Mouse (Mus musculus) lung, postnatal 36 days (tissue): ENCODE data around the gene Map2k3.
A peak's percentile ranks its signal among the peaks of the same experiment; 100 is the strongest.

Experiments
- DNase-seq: peaks from one replicate; pipeline ENCODE4 v3.0.0; 2022; ENCODE audit warnings: mixed read lengths

Gene Map2k3

DNA sequence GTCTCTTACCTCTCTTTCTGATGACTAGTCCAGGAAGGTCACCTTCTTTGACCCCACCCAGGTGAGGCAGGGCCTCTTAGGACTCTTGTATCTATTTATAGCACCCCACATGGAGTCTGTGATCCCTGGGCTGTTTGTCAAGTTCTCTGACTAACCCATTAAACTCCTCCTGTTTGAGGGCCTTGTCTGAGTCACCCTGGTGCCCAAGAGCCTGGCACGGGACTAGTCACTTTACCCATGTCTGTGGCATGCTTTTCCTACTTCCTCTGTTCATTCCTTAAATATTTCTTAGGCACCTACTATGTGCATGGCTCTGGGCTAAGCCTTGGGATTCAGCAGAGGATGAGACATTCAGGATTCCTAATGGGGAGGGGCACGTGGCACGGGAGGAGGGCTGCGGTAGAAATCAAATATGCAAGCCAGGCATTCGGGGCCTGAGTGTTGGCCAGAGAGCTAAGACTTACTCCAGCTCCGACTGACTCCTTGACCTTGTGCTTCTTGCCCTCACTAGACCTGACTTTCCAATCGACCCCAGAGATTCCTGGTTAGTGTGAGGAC is 1.0 kb upstream of the Map2k3 start:
- DNase-seq: peak; percentile 69

DNA sequence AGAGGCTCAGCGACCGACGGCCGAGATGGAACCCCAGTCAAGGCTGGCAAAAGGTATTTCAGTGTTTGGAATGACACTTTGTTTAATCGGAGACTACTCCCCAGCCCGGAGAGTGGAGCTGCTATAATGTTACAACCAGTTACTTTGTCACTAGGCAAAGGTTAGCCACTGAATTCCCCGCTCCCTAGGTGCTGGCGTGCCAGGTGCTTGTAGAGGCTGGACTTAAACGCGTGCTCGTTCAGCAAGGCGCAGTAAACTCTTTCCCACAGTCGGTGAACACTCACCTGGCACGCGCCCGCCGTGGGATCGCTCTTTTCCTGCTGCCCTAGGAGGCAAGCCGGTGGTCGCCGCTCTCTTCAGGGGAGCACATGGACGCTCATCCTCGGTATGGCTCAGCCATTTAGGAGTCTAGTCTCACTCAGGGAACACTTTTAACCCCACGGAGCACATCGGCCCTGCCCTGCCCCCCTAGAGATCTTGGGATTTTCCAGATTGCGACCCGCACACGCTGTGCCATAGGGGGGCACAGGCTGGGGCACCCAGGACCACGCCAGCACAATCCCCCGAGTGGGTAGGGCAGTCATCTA is 458 bp upstream of the Map2k3 start:
- DNase-seq: peak; percentile 21

DNA sequence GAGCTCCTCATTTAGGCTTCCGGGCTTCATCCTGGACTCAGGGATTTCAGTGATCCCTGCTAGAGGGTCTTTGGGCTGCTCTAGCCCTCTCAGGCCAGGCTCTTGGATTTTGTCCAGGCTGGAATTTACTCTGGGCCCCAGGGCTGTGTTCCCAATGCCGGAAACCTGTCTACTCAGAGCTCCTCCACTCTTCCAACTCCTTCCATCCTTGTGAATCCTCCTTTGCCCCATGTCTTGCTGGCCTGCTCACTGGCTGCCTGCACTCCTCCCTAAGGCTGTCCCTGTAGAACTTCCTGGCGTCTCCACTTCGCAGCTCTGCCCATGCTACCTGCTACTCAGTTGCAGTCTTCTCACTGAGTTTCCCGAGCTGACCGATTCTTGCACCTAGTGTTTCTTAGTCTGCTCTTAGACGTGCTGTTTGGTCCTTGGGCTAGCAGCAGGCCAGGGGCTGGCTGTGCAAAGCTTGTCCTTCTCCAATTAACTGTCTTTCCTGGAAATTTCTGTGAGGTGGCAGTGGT is 729 bp downstream of the Map2k3 start:
- DNase-seq: no peak

DNA sequence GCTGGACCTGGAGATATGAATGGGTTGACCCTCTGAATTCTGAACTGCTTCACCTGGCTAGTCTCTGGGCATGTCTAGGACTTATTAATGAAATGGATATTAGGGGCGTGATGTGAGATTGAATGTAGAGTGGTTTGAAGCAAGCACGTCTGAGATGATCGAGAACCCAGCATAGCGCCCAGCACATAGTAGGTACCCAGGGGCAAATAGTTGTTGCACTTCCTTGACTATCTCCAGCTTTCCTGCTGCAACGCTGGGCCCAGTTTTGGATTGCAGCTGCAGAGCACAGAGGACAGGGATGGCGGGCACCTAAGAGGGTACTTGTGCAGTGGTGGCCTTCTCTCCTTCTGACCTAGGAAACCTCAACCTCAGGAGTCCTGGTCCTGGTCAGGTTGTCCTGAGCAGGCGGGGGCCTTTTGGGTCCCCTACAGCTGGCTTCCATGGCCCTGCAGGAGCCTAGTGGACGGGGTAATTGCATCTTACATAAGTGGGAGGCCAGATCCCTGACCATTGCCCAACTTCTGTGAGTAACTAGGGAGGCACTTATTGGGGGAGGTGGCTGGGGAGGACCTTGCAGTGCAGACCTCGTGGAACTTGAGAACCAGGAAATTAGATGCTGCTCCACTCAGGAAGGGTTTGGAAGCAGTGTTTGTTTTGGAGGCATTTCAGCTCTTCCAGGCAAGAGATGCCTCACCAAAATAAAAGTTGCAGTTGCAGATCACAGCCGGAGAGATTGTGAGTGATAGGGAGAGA is 1.5 kb downstream of the Map2k3 start:
- DNase-seq: peak; percentile 90

DNA sequence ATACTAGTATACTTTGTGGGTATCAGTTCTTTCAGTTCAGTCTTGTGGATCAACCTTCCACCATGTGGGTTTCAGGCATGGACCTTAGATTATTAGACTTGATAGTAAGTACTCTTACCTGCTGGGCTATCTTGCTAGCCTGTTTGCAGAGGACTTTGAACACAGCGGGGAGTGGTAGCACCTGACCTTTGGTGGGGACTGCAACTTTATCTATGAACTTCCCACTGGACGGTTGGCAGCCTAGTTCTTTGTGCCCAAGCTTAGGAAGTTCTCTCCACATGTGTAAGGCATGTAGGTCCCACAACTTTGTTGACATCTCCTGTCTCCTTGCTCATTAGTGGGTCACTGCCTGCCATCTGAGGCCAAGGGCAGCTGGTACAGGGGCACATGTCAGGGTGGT is 3.0 kb downstream of the Map2k3 start:
- DNase-seq: no peak

DNA sequence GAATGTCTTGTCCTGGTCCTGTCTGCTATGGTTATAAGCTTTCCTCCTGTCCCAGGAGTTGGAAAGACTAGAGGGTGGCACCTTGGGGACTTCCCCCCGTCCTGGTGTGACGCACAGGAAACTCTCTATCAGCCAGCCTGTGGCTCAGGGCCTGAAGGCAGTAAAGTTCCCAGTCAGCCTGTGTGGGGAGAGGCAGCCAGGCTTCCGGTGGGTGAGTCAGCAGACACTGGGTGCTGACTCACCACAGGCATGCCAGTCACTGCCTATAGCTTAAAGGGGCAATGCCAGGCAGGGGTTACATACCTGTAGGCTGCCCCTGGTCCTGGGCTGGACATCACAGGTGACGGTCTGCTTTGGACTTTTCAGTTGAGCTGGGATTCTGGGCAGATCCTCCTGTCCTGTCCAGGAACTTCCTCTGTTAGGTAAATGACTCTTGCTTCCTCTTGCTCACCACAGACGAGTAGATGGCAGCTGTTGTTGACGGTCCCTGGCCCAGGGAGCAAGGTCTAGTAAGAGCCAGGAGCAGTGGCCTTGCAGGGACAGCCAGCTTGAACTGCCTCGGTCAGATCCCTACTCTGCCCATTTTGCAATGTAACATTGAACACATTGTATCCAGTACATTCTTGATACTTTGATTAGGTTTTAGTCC is 3.6 kb downstream of the Map2k3 start:
- peak; percentile 81 for DNase-seq

DNA sequence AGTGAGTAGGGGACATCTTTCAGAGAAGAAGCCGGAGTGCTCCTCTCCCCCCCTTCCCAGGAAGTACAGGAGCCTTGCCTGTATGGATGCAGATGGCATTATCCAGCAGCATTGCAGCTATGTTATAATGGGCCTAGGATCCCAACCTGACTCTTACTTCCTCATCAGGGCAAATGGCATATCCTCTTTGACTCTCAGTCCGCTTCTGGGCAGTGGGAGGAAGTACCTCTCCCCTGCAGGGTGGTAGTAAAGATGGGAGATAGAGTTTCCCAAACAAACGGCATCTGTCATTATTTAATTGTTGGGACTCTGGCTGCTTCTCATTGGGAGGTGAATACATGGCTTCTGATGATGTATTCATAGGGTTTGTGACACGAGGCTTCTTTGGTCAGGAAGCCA is 4.1 kb downstream of the Map2k3 start:
- no peak for DNase-seq

DNA sequence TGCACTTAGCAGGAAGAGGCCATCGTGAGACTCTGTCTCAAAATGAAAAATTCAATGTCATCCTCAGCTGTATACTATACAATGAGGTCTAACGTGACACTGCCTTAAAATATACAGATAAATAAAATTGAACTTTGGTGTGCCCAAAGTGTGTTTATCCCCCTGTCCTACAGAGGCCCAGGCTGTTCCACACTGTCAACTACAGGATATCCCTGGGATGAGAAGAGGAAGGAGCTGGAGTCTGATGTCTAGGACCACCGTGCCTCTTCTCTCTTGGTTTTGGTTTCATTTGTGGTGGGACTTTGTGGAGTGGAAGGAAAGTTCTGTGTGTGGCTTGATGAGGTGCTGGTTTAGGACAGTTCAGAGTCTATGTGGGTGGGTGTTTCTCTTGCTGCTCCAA is 5.8 kb downstream of the Map2k3 start:
- DNase-seq: no peak

DNA sequence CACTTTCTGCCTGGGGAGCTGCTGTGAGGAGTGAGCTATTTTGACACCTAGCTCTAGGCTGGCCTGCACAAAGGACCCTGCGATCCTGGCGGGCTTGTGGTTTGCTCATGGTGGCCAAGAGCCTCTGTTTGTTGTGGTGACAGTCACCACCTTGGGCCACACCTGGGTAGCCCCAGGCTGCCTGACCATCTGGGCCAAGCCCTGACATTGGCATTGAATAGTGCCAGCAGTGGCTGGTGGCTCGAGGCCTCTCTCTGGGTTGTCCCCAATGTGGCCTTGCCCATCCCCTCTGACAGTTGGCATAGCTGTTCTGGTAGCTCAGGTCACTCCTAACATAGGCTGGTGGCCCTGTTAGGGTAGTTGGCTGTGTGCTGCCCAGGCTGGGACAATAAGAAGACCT is 7.7 kb downstream of the Map2k3 start:
- DNase-seq: peak; percentile 28

DNA sequence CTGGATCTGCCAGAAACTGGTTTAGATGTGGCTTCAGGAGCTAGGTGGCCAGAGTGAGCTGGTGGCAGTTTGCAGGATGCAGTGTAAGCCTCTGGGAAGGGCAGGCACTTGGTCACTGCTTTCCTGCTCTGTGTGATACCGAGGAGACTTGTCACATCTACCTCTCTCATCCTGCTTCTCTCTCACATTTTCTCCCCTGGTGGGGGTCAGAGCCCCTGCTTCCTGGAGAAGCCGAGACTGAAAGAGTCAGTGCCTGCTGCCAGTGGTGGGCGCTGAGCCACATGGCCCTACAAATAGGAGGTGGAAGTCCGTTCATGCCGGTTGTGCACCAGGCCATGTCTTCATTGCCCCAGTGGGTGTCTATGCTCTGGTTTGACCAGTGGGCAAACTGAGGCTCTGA is 8.7 kb downstream of the Map2k3 start:
- no peak for DNase-seq

DNA sequence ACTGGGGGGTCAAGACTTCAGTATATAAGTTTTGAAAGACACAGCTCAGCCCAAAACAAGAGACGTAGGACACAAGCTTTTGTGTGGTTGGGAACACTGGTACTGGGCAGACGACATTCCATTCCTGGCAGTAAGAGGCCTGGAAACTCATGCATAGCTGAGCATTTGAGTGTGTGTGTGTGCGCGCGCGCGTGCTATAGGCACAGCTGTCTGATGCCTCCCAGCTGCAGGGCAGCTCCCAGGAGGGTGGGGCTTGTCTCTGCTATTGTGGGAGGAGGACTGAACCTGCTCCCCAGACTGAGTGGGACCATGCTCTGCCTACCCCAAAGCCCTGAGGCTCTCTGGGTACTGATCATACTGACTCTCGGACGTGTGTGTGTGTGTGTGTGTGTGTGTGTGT is 9.5 kb downstream of the Map2k3 start:
- peak; percentile 68 for DNase-seq

DNA sequence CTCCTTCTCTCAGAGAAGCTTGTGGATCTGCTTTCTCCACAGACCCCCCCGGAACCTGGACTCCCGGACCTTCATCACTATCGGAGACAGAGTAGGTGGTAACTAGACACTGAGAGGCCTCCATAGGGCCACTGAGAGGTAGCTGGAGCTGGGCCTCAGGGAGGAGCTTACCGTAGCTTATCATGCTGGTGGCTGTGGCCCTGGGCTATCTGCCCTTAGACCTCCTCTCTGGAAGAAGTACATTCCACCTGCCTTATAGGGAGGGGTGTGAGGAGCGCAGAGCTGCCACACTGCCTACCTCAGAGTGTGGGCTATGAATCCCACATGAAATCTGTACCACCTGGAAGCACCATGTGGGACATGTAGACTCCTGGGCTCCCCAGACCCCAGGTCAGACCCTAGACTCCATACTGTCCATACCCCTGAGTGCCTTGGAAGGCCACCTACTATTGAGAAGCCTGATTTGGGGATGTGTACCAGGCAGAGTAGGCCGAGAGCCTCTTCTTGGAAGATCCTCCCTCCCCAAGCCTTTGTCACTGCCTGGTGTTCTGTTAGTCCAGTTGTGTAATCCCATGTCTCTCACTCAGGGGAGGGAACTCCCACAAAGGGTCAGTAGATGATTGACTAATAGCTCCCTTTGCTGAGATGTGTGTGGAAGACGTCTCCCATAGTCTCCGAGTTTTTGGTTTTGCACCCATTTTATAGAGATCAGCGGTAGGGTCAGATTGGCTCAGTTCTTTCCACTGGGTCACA is 10.6 kb downstream of the Map2k3 start:
- no peak for DNase-seq

DNA sequence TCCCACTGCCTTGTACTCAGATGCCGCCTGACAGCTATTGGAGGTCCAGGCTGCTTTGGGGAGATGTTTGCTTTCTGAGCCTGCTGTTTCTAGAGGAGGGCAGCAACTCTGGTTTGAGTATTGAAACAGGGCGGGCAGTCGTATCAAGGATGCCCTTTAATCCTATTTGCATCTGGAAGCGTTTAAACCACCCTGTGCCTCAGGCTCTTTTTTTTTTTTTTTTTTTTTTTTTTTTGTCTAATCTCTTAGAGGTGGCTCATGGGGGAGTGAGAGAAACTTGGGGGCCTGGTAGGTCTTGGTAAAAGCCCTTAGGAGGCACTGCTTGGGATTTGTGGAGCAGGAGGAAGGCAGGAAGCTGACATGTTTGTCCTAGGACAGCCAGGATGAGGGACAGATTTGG is 13.2 kb downstream of the Map2k3 start:
- no peak for DNase-seq

DNA sequence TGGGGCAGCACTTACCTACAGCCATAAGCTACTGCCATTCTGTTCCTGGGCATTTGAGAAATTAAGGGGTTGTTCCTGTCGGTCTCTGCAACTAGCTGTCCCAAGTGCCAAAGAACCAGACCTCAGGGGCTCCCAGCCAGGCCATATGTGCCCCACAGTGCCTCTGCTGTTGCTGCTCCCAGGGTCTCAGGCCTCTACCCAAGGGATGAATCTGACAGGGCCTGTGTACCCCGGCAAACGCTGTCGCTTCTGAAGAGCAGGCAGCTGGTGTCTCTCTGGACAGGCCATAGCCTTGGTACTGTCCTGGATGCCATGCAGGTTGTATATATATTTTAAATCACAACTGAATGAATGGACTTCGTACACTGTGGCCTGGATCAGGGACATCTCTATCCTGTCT is 20.1 kb downstream of the Map2k3 start:
- DNase-seq: no peak

DNA sequence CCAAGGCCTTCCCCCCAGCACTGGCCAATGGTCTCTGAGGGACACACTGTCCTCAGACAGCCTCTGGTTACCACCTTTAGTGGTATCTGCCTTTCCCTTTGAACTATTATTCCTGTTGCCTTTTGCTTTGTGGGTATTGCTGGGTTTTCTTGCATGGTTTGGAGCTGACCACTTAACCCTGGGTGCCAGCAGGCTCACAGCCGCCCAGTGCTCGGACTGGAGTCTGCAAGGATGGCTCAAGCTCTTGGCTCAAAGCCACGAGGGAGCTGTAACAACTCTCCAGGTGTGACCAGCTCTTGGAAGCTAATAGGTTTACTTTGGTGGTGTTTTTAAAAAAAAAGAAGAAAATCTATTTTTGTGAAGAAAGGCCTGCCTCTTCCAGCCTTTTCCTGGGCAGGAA is 20.5 kb downstream of the Map2k3 start:
- DNase-seq: no peak

DNA sequence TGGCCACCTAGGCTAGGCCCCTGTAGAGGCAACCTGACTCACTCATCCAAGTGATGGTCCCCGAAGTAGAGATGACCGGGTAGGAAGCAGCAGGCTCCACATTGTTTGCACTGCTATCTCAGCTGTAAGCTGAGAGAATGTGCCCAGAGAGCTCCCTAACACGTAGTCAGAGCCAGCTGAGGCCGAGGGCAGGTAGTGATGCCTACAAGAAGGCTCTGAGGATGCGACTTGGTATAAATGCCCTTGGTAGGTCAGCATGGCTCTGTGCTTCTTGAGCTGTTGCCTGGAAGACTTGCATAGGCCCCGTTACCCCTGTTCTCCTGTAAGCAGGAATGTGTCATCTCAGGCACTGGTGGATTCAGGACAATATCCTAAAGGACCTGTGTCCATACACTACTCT is 21.2 kb downstream of the Map2k3 start:
- no peak for DNase-seq

DNA sequence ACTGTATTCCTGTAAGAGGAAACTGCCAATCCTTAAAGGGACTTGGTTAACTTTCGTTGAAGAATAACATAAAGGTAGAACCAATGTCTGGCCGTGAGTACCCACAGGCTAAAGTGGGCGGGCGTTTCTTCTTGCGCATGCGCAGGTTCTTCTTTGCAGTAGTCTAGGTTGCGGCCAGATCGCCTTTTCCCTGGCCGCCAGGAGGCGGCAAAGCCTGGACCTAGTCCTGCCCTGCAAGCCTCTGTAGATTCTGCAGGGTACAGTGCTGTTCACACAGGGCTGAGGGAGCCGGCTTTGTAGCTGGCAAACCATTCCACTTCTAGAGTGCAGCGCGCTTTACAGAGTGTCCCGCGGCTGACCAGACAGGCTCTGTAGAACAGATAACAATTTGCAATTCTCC is 22.0 kb downstream of the Map2k3 start:
- peak; percentile 96 for DNase-seq

DNA sequence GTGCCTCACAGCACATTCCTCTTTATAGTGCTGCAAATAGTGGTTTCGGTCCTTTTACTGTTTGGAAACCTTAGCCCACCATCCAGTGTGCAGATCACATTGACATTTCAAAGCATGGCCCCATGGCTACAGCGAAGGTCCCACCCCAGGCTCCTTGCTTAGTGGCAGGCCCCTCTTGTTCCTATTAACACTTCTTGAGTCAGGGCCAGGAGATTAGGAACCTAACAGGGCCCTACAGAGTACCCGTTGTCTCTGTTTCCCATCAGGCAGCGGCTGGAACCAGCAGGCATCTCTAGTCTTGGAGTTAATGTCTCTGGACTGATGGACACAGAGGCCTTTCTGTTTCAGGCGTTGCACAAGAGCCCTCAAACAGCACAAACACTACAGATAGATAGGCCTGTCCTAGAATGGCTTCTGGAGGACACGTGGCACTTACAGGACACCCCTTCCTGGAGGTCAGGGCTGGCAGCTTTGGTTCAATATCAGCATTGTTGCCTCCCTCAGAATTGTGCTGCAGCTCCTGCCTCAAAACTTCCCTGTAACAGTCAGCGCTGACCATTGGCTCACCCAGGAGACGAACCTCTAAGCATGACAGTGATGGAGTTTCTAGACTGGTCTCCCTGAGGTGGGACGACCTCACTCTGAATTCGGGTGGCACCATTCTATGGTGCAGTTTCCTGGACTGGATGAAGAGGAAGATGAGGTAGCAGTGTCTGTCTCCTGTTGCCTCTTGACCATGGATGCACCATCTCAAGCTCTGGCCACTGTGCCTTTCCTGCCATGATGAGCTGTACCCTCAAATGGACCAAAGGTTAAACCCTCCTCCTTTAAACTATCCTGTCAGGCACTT is 22.6 kb downstream of the Map2k3 start:
- DNase-seq: no peak

DNA sequence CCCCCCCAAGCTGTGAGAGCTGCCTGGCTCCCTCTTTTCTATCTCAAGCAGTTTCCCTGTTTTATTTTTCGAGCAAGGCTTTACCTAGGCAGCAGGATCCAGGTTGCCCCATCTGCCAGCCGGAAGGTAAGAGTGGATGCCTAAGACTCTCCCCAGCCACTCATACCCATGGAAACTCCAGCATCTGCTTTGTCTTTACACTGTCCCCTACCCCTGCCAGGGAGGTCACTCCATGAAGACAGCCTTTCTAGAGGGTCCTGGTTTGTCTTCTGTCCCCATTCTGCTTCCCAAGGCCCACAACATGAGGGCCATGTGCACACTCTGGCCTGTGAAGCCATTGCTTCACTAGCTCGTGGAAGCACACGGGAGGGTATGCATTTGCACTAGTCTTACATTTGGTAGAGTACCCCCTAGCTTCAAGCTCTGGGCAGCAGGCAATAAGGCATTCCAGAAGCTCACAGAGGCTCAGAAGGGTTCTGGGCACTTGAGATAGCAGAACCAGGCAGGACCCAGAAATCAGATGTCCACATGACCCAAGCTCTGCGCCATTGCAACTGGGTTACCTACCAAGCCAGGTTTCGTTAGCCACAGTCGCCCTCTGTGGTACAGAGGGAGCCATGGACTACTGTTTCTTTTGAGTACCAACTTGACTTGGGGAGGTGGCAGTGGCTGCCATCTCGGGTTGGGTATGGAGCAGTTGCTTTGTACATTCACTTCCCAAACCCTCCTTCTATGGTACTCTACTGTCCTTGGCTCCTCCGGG is 24.0 kb downstream of the Map2k3 start:
- no peak for DNase-seq

DNA sequence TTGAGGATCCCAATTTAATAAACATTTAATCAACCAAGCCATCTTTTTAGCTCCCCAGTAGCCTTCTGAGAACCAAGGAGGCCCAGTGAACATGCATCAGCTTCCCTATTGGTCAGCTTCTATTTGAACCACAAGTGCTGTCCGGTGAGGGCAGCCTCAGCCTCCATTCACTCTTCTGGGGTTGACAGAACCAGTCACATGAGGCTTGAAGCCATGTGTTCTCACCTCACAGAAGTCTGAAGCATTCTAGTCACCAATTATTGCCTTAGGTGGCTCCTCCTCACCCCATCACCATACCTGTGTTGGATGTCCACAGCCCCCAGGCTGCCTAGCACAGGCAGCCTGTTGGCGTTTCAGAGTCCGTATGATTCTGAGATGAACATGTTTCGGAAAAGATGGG is 27.1 kb downstream of the Map2k3 start:
- no peak for DNase-seq

DNA sequence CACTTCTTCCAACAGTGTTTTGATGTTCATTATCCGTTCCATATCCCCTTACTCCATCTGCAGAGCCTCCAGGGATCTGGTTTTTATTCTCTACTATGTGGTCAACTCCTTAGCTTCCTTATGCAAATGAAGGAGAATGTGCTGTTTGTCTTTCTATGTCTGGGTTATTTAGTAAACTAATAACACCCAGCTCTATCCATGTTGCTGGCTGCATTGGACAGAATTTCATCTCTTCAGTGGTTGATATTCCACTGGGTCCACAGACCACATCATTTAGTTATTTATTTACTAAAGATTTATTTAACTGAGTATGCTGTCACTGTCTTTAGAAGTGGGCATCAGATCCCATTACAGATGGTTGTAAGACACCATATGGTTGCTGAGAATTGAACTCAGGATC is 29.3 kb downstream of the Map2k3 start:
- no peak for DNase-seq
